Mouse (Mus musculus) frontal cortex, adult (tissue): ENCODE results near the gene Ubap2l.
A peak's percentile ranks its signal among the peaks of the same experiment; 100 is the strongest.

ENCODE experiments used
- ATAC-seq: cut with Nextera tagmentation; 2 replicates; pipeline ENCODE4 v1.9.2; 2017; ENCODE audit warnings: mild to moderate bottlenecking, moderate library complexity, mixed read lengths; ENCODE audit not compliant: low TSS enrichment

Ubap2l gene

GRCm38 (mm10) chr3:90067851-90068250 lies 15.4 kb upstream of the Ubap2l start:
- ATAC-seq: no peak

GRCm38 (mm10) chr3:90065553-90065952 lies 13.1 kb upstream of the Ubap2l start:
- ATAC-seq: no peak

GRCm38 (mm10) chr3:90064383-90064782 lies 12.0 kb upstream of the Ubap2l start:
- ATAC-seq: no peak

- no peak for ATAC-seq
Measured at GRCm38 (mm10) chr3:90062539-90062938, 10.1 kb upstream of the Ubap2l start.

GRCm38 (mm10) chr3:90061549-90061948 lies 9.1 kb upstream of the Ubap2l start:
- ATAC-seq: no peak

GRCm38 (mm10) chr3:90051441-90052350 lies 732 bp downstream of the Ubap2l start, which contains the start of gene 4933434E20Rik:
4933434E20Rik (plus strand) TSS chr3:90051636.
- peak; percentile 60 for ATAC-seq

GRCm38 (mm10) chr3:90049691-90050090 lies 2.7 kb downstream of the Ubap2l start:
- ATAC-seq: no peak

- no peak for ATAC-seq
Measured at GRCm38 (mm10) chr3:90036263-90036662, 16.2 kb downstream of the Ubap2l start.

- ATAC-seq: no peak
Measured at GRCm38 (mm10) chr3:90034653-90035052, 17.8 kb downstream of the Ubap2l start.

- no peak for ATAC-seq
Measured at GRCm38 (mm10) chr3:90016626-90017025, 35.8 kb downstream of the Ubap2l start.

GRCm38 (mm10) chr3:90010291-90010690 lies 42.1 kb downstream of the Ubap2l start:
- no peak for ATAC-seq

- ATAC-seq: no peak
Measured at GRCm38 (mm10) chr3:90004091-90004796, 48.2 kb downstream of the Ubap2l start.

- ATAC-seq: no peak
Measured at GRCm38 (mm10) chr3:89999830-90000229, 52.6 kb downstream of the Ubap2l start.

- peak; percentile 32; the same call in 1 of the 2 replicates for ATAC-seq
Measured at GRCm38 (mm10) chr3:89999090-89999489, 53.3 kb downstream of the Ubap2l start.

- peak; percentile 85 for ATAC-seq
Measured at GRCm38 (mm10) chr3:89998612-89999054, 53.8 kb downstream of the Ubap2l start, which contains the start of gene Hax1. Hax1 (minus strand) TSS chr3:89998780.

GRCm38 (mm10) chr3:89997791-89998495 lies 54.5 kb downstream of the Ubap2l start:
- peak; percentile 44; the same call in 1 of the 2 replicates for ATAC-seq

- no peak for ATAC-seq
Measured at GRCm38 (mm10) chr3:89994807-89995515, 57.5 kb downstream of the Ubap2l start.

GRCm38 (mm10) chr3:89987822-89988221 lies 64.6 kb downstream of the Ubap2l start:
- ATAC-seq: no peak

- ATAC-seq: no peak
Measured at GRCm38 (mm10) chr3:89987211-89987610, 65.2 kb downstream of the Ubap2l start.

GRCm38 (mm10) chr3:89982426-89982825 lies 70.0 kb downstream of the Ubap2l start:
- no peak for ATAC-seq

- ATAC-seq: no peak
Measured at GRCm38 (mm10) chr3:89976859-89977258, 75.6 kb downstream of the Ubap2l start.
